22 mouse cellular contexts compared by ENCODE assay signal in the genomic region with DNA sequence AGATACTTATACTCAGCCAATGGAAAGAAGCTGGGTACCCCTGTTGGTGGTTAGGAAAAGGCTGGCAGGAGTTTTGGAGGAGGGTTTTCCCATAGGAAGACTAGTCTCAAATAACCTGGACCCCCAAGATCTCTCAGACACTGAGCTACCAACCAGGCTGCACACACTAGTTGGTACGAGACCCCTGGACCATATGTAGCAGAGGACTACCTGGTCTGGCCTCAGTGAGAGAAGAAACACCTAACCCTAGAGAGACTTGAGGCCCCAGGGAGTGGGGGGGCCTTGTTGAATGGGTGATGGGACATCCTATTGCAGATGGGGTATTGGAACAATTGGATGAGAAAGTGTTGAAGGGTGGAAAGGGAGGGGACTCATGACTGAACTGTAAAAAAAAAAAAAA. TPM values are rescaled to one million over a fixed set of nuclear protein-coding genes. Genes with fewer than 3 reads are reported as not detected.
"Had no signal": no experiment of that assay in that cellular context is flagged by ENCODE, and none has a peak within 500 bp of the region (broad histone marks: within the 10 kb centered on the region; RNA-seq: fewer than 3 reads in every experiment).

No protein-coding gene starts in this region.

- H3K27me3 ChIP-seq: limb, embryonic 13.5 days; liver, embryonic 13.5 days had no signal

- DNase-seq: kidney, adult 18-20 months; kidney, adult 9 months; kidney, postnatal 14 days; kidney, postnatal 4 days; left cerebral cortex, postnatal 4 days; liver, embryonic 13.5 days; lung, adult 2 months; lung, postnatal 14 days; thymus, adult 18-20 months; thymus, postnatal 36 days had no signal

- H3K4me3 ChIP-seq: limb, embryonic 13.5 days; liver, embryonic 13.5 days had no signal

- H3K4me1 ChIP-seq: limb, embryonic 13.5 days; liver, embryonic 13.5 days had no signal

- H3K4me2 ChIP-seq: limb, embryonic 13.5 days; liver, embryonic 13.5 days had no signal

- H3K9ac ChIP-seq: limb, embryonic 13.5 days; liver, embryonic 13.5 days had no signal

- H3K36me3 ChIP-seq: limb, embryonic 13.5 days; liver, embryonic 13.5 days had no signal

- H3K27ac ChIP-seq: limb, embryonic 13.5 days; liver, embryonic 13.5 days had no signal

RNA-seq across cellular contexts. Expression of a gene that starts 8.6 kb away (rescaled TPM):
- total RNA-seq: layer of hippocampus, adult 18-20 months; layer of hippocampus, postnatal 14 days; left cerebral cortex, adult 8-10 months; left cerebral cortex, postnatal 14 days; left cerebral cortex, postnatal 4 days; megakaryocyte-erythroid progenitor cell, adult 5-6 weeks; midbrain, postnatal 0 days had no signal
- polyA plus RNA-seq: kidney, embryonic 16.5 days; limb, embryonic 13.5 days; liver, adult 2 months; liver, embryonic 13.5 days; midbrain, postnatal 0 days; neural tube, embryonic 11.5 days; neural tube, embryonic 14.5 days; small intestine, adult 2 months had no signal
